In genomic region chr10:97925568-97925967, GRCm38 (mm10) we compare ENCODE assay signal across 17 mouse cellular contexts.
DNase-seq lines count a peak whose midpoint lies in the region; ATAC-seq and TF ChIP-seq lines count a peak whose summit lies in the region.
"Had no signal": no experiment of that assay in that cellular context is flagged by ENCODE, and none has a peak within 500 bp of the region (broad histone marks: within the 10 kb centered on the region; RNA-seq: fewer than 3 reads in every experiment).

No protein-coding gene starts in this region.

- no peak overlapping the region for H3K4me2 ChIP-seq in forebrain, postnatal 0 days (ENCODE audit: low read depth)
- H3K4me2 ChIP-seq in forebrain, embryonic 13.5 days = no peak overlapping the region
- H3K4me2 ChIP-seq in lung, postnatal 0 days (replicated peaks; ENCODE audit: low read depth, low read length) = no peak overlapping the region
- H3K4me2 ChIP-seq in embryonic facial prominence, embryonic 14.5 days (ENCODE audit: low read depth, low read length) = no peak overlapping the region
- H3K4me2 ChIP-seq in midbrain, postnatal 0 days (ENCODE audit: low read depth, low read length, poor library complexity, severe bottlenecking) = no peak overlapping the region
- H3K4me2 ChIP-seq: embryonic facial prominence, embryonic 12.5 days; heart, embryonic 13.5 days; liver, embryonic 13.5 days had no signal

- ATAC-seq in forebrain, postnatal 0 days = peak; percentile 10; the same call in 1 of the 2 replicates
- no peak for ATAC-seq in forebrain, embryonic 13.5 days
- peak; percentile 25; the same call in 1 of the 2 replicates for ATAC-seq in lung, postnatal 0 days
- ATAC-seq in embryonic facial prominence, embryonic 14.5 days (ENCODE audit: low read depth) = no peak
- ATAC-seq in midbrain, postnatal 0 days (ENCODE audit: low FRiP score) = no peak
- ATAC-seq: activated CD4-positive, CD25-positive, alpha-beta regulatory T cell, adult 4 months had no signal

- no peak for TF ChIP-seq CTCF in forebrain, postnatal 0 days (IDR thresholded peaks at IDR 0.05; ENCODE audit: low read depth)
- TF ChIP-seq CTCF in lung, postnatal 0 days (IDR thresholded peaks at IDR 0.05) = no peak
- TF ChIP-seq CTCF in midbrain, postnatal 0 days (IDR thresholded peaks at IDR 0.05) = no peak

- no peak for TF ChIP-seq EP300 in lung, postnatal 0 days (IDR thresholded peaks at IDR 0.05)

- 51% methylated on average over 4 of the region's 4 CpGs for WGBS in forebrain, postnatal 0 days
- 59% methylated on average over 4 of the region's 4 CpGs for WGBS in forebrain, embryonic 13.5 days
- 54% methylated on average over 4 of the region's 4 CpGs for WGBS in lung, postnatal 0 days
- WGBS in embryonic facial prominence, embryonic 14.5 days = 41% methylated on average over 4 of the region's 4 CpGs
- WGBS in midbrain, postnatal 0 days = 53% methylated on average over 4 of the region's 4 CpGs

- no peak overlapping the region for H3K27ac ChIP-seq in forebrain, postnatal 0 days (ENCODE audit: low read depth, low read length)
- no peak overlapping the region for H3K27ac ChIP-seq in forebrain, embryonic 13.5 days
- no peak overlapping the region for H3K27ac ChIP-seq in lung, postnatal 0 days (ENCODE audit: low read length)
- no peak overlapping the region for H3K27ac ChIP-seq in embryonic facial prominence, embryonic 14.5 days (replicated peaks; ENCODE audit: low read depth, low read length)
- no peak overlapping the region for H3K27ac ChIP-seq in midbrain, postnatal 0 days (ENCODE audit: low read depth, low read length)
- H3K27ac ChIP-seq: embryonic facial prominence, embryonic 12.5 days; heart, embryonic 13.5 days; liver, embryonic 13.5 days; stomach, postnatal 0 days had no signal

- H3K4me3 ChIP-seq in forebrain, postnatal 0 days (ENCODE audit: low read depth, low read length) = no peak overlapping the region
- no peak overlapping the region for H3K4me3 ChIP-seq in forebrain, embryonic 13.5 days
- no peak overlapping the region for H3K4me3 ChIP-seq in lung, postnatal 0 days (ENCODE audit: low read depth, low read length)
- H3K4me3 ChIP-seq in embryonic facial prominence, embryonic 14.5 days (ENCODE audit: low read depth, low read length) = no peak overlapping the region
- no peak overlapping the region for H3K4me3 ChIP-seq in midbrain, postnatal 0 days (ENCODE audit: low read depth, low read length)
- H3K4me3 ChIP-seq: embryonic facial prominence, embryonic 12.5 days; heart, embryonic 13.5 days; liver, embryonic 13.5 days; myocyte had no signal

- no peak overlapping the region for H3K9ac ChIP-seq in forebrain, postnatal 0 days
- no peak overlapping the region for H3K9ac ChIP-seq in forebrain, embryonic 13.5 days
- no peak overlapping the region for H3K9ac ChIP-seq in lung, postnatal 0 days (replicated peaks; ENCODE audit: low read depth)
- no peak overlapping the region for H3K9ac ChIP-seq in embryonic facial prominence, embryonic 14.5 days (ENCODE audit: low read depth, low read length)
- no peak overlapping the region for H3K9ac ChIP-seq in midbrain, postnatal 0 days (replicated peaks; ENCODE audit: low read length, poor library complexity, severe bottlenecking)
- H3K9ac ChIP-seq: embryonic facial prominence, embryonic 12.5 days; heart, embryonic 13.5 days; liver, embryonic 13.5 days had no signal

- H3K9me3 ChIP-seq in forebrain, postnatal 0 days (ENCODE audit: low read length) = no peaks in the 10 kb centered on the region
- H3K9me3 ChIP-seq in forebrain, embryonic 13.5 days (replicated peaks) = no peaks in the 10 kb centered on the region
- no peaks in the 10 kb centered on the region for H3K9me3 ChIP-seq in lung, postnatal 0 days (ENCODE audit: low read length)
- 0 out of 2 replicates have a peak, but pooled peaks cover 3% of the 10 kb centered on the region for H3K9me3 ChIP-seq in embryonic facial prominence, embryonic 14.5 days (ENCODE audit: control insufficient read depth, low read length)
- H3K9me3 ChIP-seq in midbrain, postnatal 0 days (ENCODE audit: low read length) = no peaks in the 10 kb centered on the region
- H3K9me3 ChIP-seq: embryonic facial prominence, embryonic 12.5 days; heart, embryonic 13.5 days; liver, embryonic 13.5 days had no signal

- H3K4me1 ChIP-seq in forebrain, postnatal 0 days (ENCODE audit: insufficient read depth) = no peaks in the 10 kb centered on the region
- H3K4me1 ChIP-seq in forebrain, embryonic 13.5 days = no peaks in the 10 kb centered on the region
- no peaks in the 10 kb centered on the region for H3K4me1 ChIP-seq in lung, postnatal 0 days (ENCODE audit: insufficient read depth, low read depth, low read length)
- no peaks in the 10 kb centered on the region for H3K4me1 ChIP-seq in embryonic facial prominence, embryonic 14.5 days (ENCODE audit: control insufficient read depth, insufficient read depth, low read length)
- no peaks in the 10 kb centered on the region for H3K4me1 ChIP-seq in midbrain, postnatal 0 days (ENCODE audit: insufficient read depth, low read length)
- H3K4me1 ChIP-seq: embryonic facial prominence, embryonic 12.5 days; liver, embryonic 13.5 days had no signal

- no peaks in the 10 kb centered on the region for H3K27me3 ChIP-seq in forebrain, postnatal 0 days (ENCODE audit: insufficient read depth, low read length)
- H3K27me3 ChIP-seq in forebrain, embryonic 13.5 days = no peaks in the 10 kb centered on the region
- H3K27me3 ChIP-seq in lung, postnatal 0 days (replicated peaks; ENCODE audit: insufficient read depth, low read length) = no peaks in the 10 kb centered on the region
- no peaks in the 10 kb centered on the region for H3K27me3 ChIP-seq in embryonic facial prominence, embryonic 14.5 days (replicated peaks; ENCODE audit: control insufficient read depth, insufficient read depth, low read length)
- no peaks in the 10 kb centered on the region for H3K27me3 ChIP-seq in midbrain, postnatal 0 days (ENCODE audit: insufficient read depth, low read length)
- H3K27me3 ChIP-seq: embryonic facial prominence, embryonic 12.5 days; heart, embryonic 13.5 days; liver, embryonic 13.5 days had no signal

- no peaks in the 10 kb centered on the region for H3K36me3 ChIP-seq in forebrain, postnatal 0 days (ENCODE audit: insufficient read depth)
- no peaks in the 10 kb centered on the region for H3K36me3 ChIP-seq in forebrain, embryonic 13.5 days (ENCODE audit: poor library complexity, severe bottlenecking)
- no peaks in the 10 kb centered on the region for H3K36me3 ChIP-seq in lung, postnatal 0 days (ENCODE audit: insufficient read depth, low read length)
- no peaks in the 10 kb centered on the region for H3K36me3 ChIP-seq in embryonic facial prominence, embryonic 14.5 days (ENCODE audit: control insufficient read depth, insufficient read depth, low read length)
- no peaks in the 10 kb centered on the region for H3K36me3 ChIP-seq in midbrain, postnatal 0 days (ENCODE audit: insufficient read depth, low read length)
- H3K36me3 ChIP-seq: embryonic facial prominence, embryonic 12.5 days; heart, embryonic 13.5 days; liver, embryonic 13.5 days had no signal

- DNase-seq in forebrain, postnatal 0 days = no peak
- DNase-seq in lung, postnatal 0 days (ENCODE audit: low spot score) = peak; percentile 6
- DNase-seq in lung, postnatal 10 days = no peak
- peak; percentile 1 for DNase-seq in embryonic facial prominence, embryonic 14.5 days (ENCODE audit: low spot score)
- DNase-seq in midbrain, postnatal 0 days (ENCODE audit: low spot score) = peak; percentile 1
- no peak for DNase-seq in cerebellum, adult 9-10 months
- no peak for DNase-seq in right cerebral cortex, postnatal 4 days
- DNase-seq: cerebellum, adult 18-20 months; gastrocnemius, postnatal 10 days; liver, embryonic 13.5 days; lung, postnatal 36 days had no signal

Comparison
In these comparisons a context has a peak if more than half of its experiments do, and no peak if none do; other contexts are left out.
1. ATAC-seq: peak in forebrain, postnatal 0 days (single experiment) and lung, postnatal 0 days (single experiment); none in forebrain, embryonic 13.5 days (single experiment), embryonic facial prominence, embryonic 14.5 days (single experiment) and midbrain, postnatal 0 days (single experiment).
2. DNase-seq: peak in lung, postnatal 0 days (single experiment), embryonic facial prominence, embryonic 14.5 days (single experiment) and midbrain, postnatal 0 days (single experiment); none in forebrain, postnatal 0 days (single experiment), lung, postnatal 10 days (single experiment), cerebellum, adult 9-10 months (single experiment) and right cerebral cortex, postnatal 4 days (single experiment).